Mouse (Mus musculus) embryonic fibroblast, embryonic 13.5 days (primary cell): ENCODE data around the gene Fggy.

Experiments used
- CTCF ChIP-seq: IDR thresholded peaks from 2 replicates; pipeline ENCODE4 v1.5.1; 2011; ENCODE audit warnings: mild to moderate bottlenecking, control low read depth, low read length, moderate library complexity, borderline replicate concordance; ENCODE audit not compliant: insufficient read depth
- POLR2A ChIP-seq: IDR thresholded peaks from 2 replicates; pipeline ENCODE4 v1.6.1; 2011; ENCODE audit warnings: low read depth, mild to moderate bottlenecking, control low read depth, low read length, moderate library complexity

GRCm38 (mm10) chr4:95741115-95741734 lies 183.9 kb downstream of the Fggy start:
- no peak for TF ChIP-seq POLR2A
- no peak for TF ChIP-seq CTCF
